Mouse (Mus musculus) MEL (cell line): ENCODE measurements around the gene Tsc22d1. TPM values are rescaled to one million over a fixed set of nuclear protein-coding genes. Genes with fewer than 3 reads are reported as not detected.

Source experiments
- DNase-seq: peaks from one replicate; pipeline ENCODE4 v3.0.0; 2011; ENCODE audit warnings: low read depth, low spot score
- H3K27ac ChIP-seq: 2 replicates; pipeline ENCODE4 v1.5.1; 2012; ENCODE audit warnings: low read depth, mild to moderate bottlenecking, control low read depth, low read length, moderate library complexity; ENCODE audit not compliant: control insufficient read depth
- H3K27me3 ChIP-seq, 2 experiments: fragments of 150-350 bp in 1 of 2; sonication (generic) in 1 of 2; 2 replicates each; pipeline ENCODE4 v1.6.1; 2012; ENCODE audit warnings: low read length in 2 of 2, mild to moderate bottlenecking in 2 of 2, improper control_type of control experiment in 1 of 2, moderate library complexity in 1 of 2; ENCODE audit not compliant: insufficient read depth in 2 of 2, control insufficient read depth in 1 of 2
- H3K36me3 ChIP-seq, 2 experiments: 2 replicates each; pipeline ENCODE4 v1.6.1; 2012 to 2014; ENCODE audit warnings: low read length in 2 of 2, improper control_type of control experiment in 1 of 2, inconsistent platforms in 1 of 2, mild to moderate bottlenecking in 1 of 2; ENCODE audit not compliant: insufficient read depth in 2 of 2, control insufficient read depth in 1 of 2
- H3K4me1 ChIP-seq, 2 experiments: fragments of 150-350 bp in 1 of 2; sonication (generic) in 1 of 2; 2 replicates each; pipeline ENCODE4 v1.6.1; 2012; ENCODE audit warnings: low read length in 2 of 2, improper control_type of control experiment in 1 of 2, mild to moderate bottlenecking in 1 of 2; ENCODE audit not compliant: insufficient read depth in 2 of 2, control insufficient read depth in 1 of 2
- H3K4me3 ChIP-seq, 2 experiments: fragments of 150-350 bp in 1 of 2; sonication (generic) in 1 of 2; 2 replicates each; pipeline ENCODE4 v1.5.1; 2012; ENCODE audit warnings: low read depth in 2 of 2, low read length in 2 of 2, mild to moderate bottlenecking in 2 of 2, moderate library complexity in 2 of 2, control low read depth in 1 of 2, improper control_type of control experiment in 1 of 2; ENCODE audit not compliant: control insufficient read depth in 1 of 2, insufficient read depth in 1 of 2
- H3K79me2 ChIP-seq: 2 replicates; pipeline ENCODE4 v1.6.1; 2012; ENCODE audit warnings: mild to moderate bottlenecking, low read length, moderate library complexity; ENCODE audit not compliant: control insufficient read depth, poor library complexity, insufficient read depth
- H3K9ac ChIP-seq: 2 replicates; pipeline ENCODE4 v1.6.1; 2012; ENCODE audit warnings: low read depth, mild to moderate bottlenecking, control low read depth, low read length, moderate library complexity; ENCODE audit not compliant: control insufficient read depth, poor library complexity, severe bottlenecking
- H3K9me3 ChIP-seq: fragments of 150-350 bp; sonication (generic); replicated peaks from 2 replicates; pipeline ENCODE4 v1.6.1; 2012; ENCODE audit warnings: mild to moderate bottlenecking, low read length, improper control_type of control experiment, moderate library complexity; ENCODE audit not compliant: insufficient read depth
- BHLHE40 ChIP-seq: IDR thresholded peaks from 2 replicates; pipeline ENCODE4 v1.6.1; 2012; ENCODE audit warnings: low read depth, mild to moderate bottlenecking, inconsistent platforms, low read length, improper control_type of control experiment, borderline replicate concordance
- CHD1 ChIP-seq: IDR thresholded peaks from 2 replicates; pipeline ENCODE4 v1.6.1; 2012; ENCODE audit warnings: low read depth, mild to moderate bottlenecking, inconsistent platforms, low read length, improper control_type of control experiment
- CHD2 ChIP-seq: IDR thresholded peaks from 2 replicates; pipeline ENCODE4 v1.6.1; 2011; ENCODE audit warnings: low read length, improper control_type of control experiment
- E2F4 ChIP-seq: IDR thresholded peaks from 2 replicates; pipeline ENCODE4 v1.6.1; 2011; ENCODE audit warnings: low read depth, low read length, improper control_type of control experiment, borderline replicate concordance
- ELF1 ChIP-seq: IDR thresholded peaks from 2 replicates; pipeline ENCODE4 v1.6.1; 2014; ENCODE audit warnings: low read depth, mild to moderate bottlenecking, inconsistent platforms, low read length, improper control_type of control experiment, moderate library complexity
- EP300 ChIP-seq, 2 experiments: IDR thresholded peaks; 2 replicates each; pipeline ENCODE4 v1.6.1; 2011; ENCODE audit warnings: improper control_type of control experiment in 2 of 2, low read length in 2 of 2, low read depth in 1 of 2, mild to moderate bottlenecking in 1 of 2
- ETS1 ChIP-seq: IDR thresholded peaks from 2 replicates; pipeline ENCODE4 v1.6.1; 2012; ENCODE audit warnings: low read depth, mild to moderate bottlenecking, inconsistent platforms, low read length, improper control_type of control experiment, moderate library complexity
- GABPA ChIP-seq: IDR thresholded peaks from 2 replicates; pipeline ENCODE4 v1.6.1; 2012; ENCODE audit warnings: low read depth, mild to moderate bottlenecking, inconsistent platforms, low read length, improper control_type of control experiment, moderate library complexity
- GATA1 ChIP-seq: IDR thresholded peaks from 2 replicates; pipeline ENCODE4 v1.6.1; 2011; ENCODE audit warnings: low read depth, low read length, improper control_type of control experiment
- KAT2A ChIP-seq: conservative IDR thresholded peaks from 2 replicates; pipeline ENCODE4 v1.6.1; 2012; ENCODE audit warnings: low read depth, low read length, improper control_type of control experiment, inconsistent platforms
- MAFK ChIP-seq: IDR thresholded peaks from 2 replicates; pipeline ENCODE4 v1.6.1; 2011; ENCODE audit warnings: low read depth, mild to moderate bottlenecking, low read length, improper control_type of control experiment, borderline replicate concordance
- MAZ ChIP-seq: IDR thresholded peaks from 2 replicates; pipeline ENCODE4 v1.6.1; 2012; ENCODE audit warnings: low read depth, mild to moderate bottlenecking, inconsistent platforms, low read length, improper control_type of control experiment
- MXI1 ChIP-seq: IDR thresholded peaks from 2 replicates; pipeline ENCODE4 v1.6.1; 2011; ENCODE audit warnings: mild to moderate bottlenecking, low read depth, low read length, improper control_type of control experiment
- MYB ChIP-seq: IDR thresholded peaks from 2 replicates; pipeline ENCODE4 v1.6.1; 2011; ENCODE audit warnings: mild to moderate bottlenecking, low read depth, low read length, improper control_type of control experiment
- MYC ChIP-seq: IDR thresholded peaks from 2 replicates; pipeline ENCODE4 v1.6.1; 2011; ENCODE audit warnings: low read depth, mild to moderate bottlenecking, low read length, improper control_type of control experiment, moderate library complexity
- NELFE ChIP-seq: IDR thresholded peaks from 2 replicates; pipeline ENCODE4 v1.6.1; 2011; ENCODE audit warnings: low read depth, low read length, improper control_type of control experiment
- POLR2A ChIP-seq, 2 experiments: IDR thresholded peaks; 2 replicates each; pipeline ENCODE4 v1.6.1; 2011 to 2012; ENCODE audit warnings: low read length in 2 of 2, mild to moderate bottlenecking in 2 of 2, control low read depth in 1 of 2, improper control_type of control experiment in 1 of 2, low read depth in 1 of 2, moderate library complexity in 1 of 2; ENCODE audit not compliant: control insufficient read depth in 1 of 2, insufficient read depth in 1 of 2, poor library complexity in 1 of 2
- POLR2AphosphoS5 ChIP-seq: IDR thresholded peaks from 2 replicates; pipeline ENCODE4 v1.6.1; 2012; ENCODE audit warnings: low read depth, borderline replicate concordance, mild to moderate bottlenecking, inconsistent platforms, low read length, moderate library complexity, mixed read lengths
- RAD21 ChIP-seq: IDR thresholded peaks from 2 replicates; pipeline ENCODE4 v1.6.1; 2011; ENCODE audit warnings: mild to moderate bottlenecking, low read depth, low read length, improper control_type of control experiment
- RCOR1 ChIP-seq: IDR thresholded peaks from 2 replicates; pipeline ENCODE4 v1.6.1; 2012; ENCODE audit warnings: low read depth, mild to moderate bottlenecking, inconsistent platforms, low read length, improper control_type of control experiment
- SIN3A ChIP-seq: IDR thresholded peaks from 2 replicates; pipeline ENCODE4 v1.6.1; 2012; ENCODE audit warnings: low read length, improper control_type of control experiment, inconsistent platforms
- TBP ChIP-seq: IDR thresholded peaks from 2 replicates; pipeline ENCODE4 v1.8.0; 2011; ENCODE audit warnings: low read depth, low read length, improper control_type of control experiment
- UBTF ChIP-seq: IDR thresholded peaks from 2 replicates; pipeline ENCODE4 v1.6.1; 2012; ENCODE audit warnings: low read depth, mild to moderate bottlenecking, inconsistent platforms, low read length, improper control_type of control experiment, moderate library complexity, borderline replicate concordance; ENCODE audit not compliant: insufficient read depth
- USF1 ChIP-seq: IDR thresholded peaks from 2 replicates; pipeline ENCODE4 v1.6.1; 2014; ENCODE audit warnings: low read depth, mild to moderate bottlenecking, inconsistent platforms, low read length, improper control_type of control experiment, moderate library complexity
- USF2 ChIP-seq, 2 experiments: IDR thresholded peaks; 2 replicates each; pipeline ENCODE4 v1.6.1; 2011 to 2012; ENCODE audit warnings: improper control_type of control experiment in 2 of 2, low read length in 2 of 2, borderline replicate concordance in 1 of 2, inconsistent platforms in 1 of 2, low read depth in 1 of 2, mild to moderate bottlenecking in 1 of 2; ENCODE audit not compliant: insufficient read depth in 1 of 2
- ZKSCAN1 ChIP-seq: IDR thresholded peaks from 2 replicates; pipeline ENCODE4 v1.6.1; 2012; ENCODE audit warnings: low read depth, mild to moderate bottlenecking, inconsistent platforms, low read length, improper control_type of control experiment, moderate library complexity
- ZMIZ1 ChIP-seq: IDR thresholded peaks from 2 replicates; pipeline ENCODE4 v1.6.1; 2012; ENCODE audit warnings: low read depth, mild to moderate bottlenecking, inconsistent platforms, low read length, improper control_type of control experiment, moderate library complexity
- ZNF384 ChIP-seq: IDR thresholded peaks from 2 replicates; pipeline ENCODE4 v1.6.1; 2012; ENCODE audit warnings: low read depth, mild to moderate bottlenecking, inconsistent platforms, low read length, improper control_type of control experiment
- polyA plus RNA-seq, 2 experiments: library from polyadenylated mRNA; stranded (reverse) in 1 of 2; unstranded in 1 of 2; fragments of >175 nt in 1 of 2; fragments of >200 nt in 1 of 2; gene quantifications; 2 replicates each; pipeline versions ENCODE4 v1.2.1 to v1.2.4; 2012; ENCODE audit warnings: low replicate concordance in 2 of 2, low read depth in 1 of 2; ENCODE audit not compliant: insufficient read length in 2 of 2, insufficient read depth in 1 of 2, missing spikeins in 1 of 2
- total RNA-seq: library from RNA; depleted of rRNA; stranded (reverse); fragments of 300-350 nt; gene quantifications from 2 replicates; pipeline ENCODE4 v1.2.3, GENCODE M21; 2012

Tsc22d1 gene
- total and polyA plus RNA-seq, 3 experiments: 7.6 to 15.9 TPM; not detected in 1

DNA sequence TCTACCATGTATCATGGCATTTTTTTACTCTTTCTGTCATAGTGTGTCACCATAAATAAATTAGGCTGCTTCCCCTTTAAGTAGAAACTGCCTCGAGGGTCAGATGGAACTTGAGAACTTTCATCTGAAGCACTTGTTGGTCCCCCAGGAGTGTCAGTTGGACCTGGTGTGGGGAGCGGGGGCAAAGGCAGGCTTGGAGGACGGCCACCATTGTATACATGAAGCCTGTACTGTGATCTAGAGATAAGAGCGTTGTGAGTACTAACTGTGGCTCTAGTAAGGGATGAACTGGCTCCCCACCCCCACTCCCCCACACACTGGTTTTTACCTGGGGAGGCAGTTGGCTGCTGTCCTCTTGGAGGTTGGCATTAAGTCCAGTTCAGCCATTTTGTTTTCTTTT, 62.0 kb downstream of the Tsc22d1 start:
- no peaks in the 10 kb centered on the region for H3K79me2 ChIP-seq
- H3K9ac ChIP-seq: peak overlapping the region; percentile 28; the same call in 1 of the 2 replicates
- no peaks in the 10 kb centered on the region for H3K27me3 ChIP-seq
- no peak overlapping the region; the same call in 1 of the 2 replicates for H3K27ac ChIP-seq
- TF ChIP-seq ZMIZ1 (no peak), POLR2AphosphoS5 (no peak), MAFK (no peak), RCOR1 (no peak), POLR2A (IDR thresholded peaks at IDR 0.05; ENCODE audit: control insufficient read depth in 1 of 2, insufficient read depth in 1 of 2, low read depth in 1 of 2, low read length in 2 of 2, poor library complexity in 1 of 2) (no peak), TBP (no peak), MYC (no peak), BHLHE40 (no peak), ZKSCAN1 (no peak), UBTF (no peak), NELFE (no peak), E2F4 (no peak), ELF1 (no peak), CHD2 (no peak), MXI1 (no peak), GATA1 (no peak), EP300 (IDR thresholded peaks at IDR 0.05; ENCODE audit: low read depth in 1 of 2, low read length in 2 of 2) (no peak)
- peak overlapping the region in 1 of 2 experiments; percentile 15; a peak in 1 of 4 replicates for H3K4me3 ChIP-seq
- H3K36me3 ChIP-seq: peaks cover 0 to 19% of the 10 kb centered on the region in 2 experiments; a peak in 2 of 4 replicates
- H3K9me3 ChIP-seq: no peaks in the 10 kb centered on the region
- DNase-seq: peak; percentile 33
- peaks cover 5 to 10% of the 10 kb centered on the region in 2 experiments for H3K4me1 ChIP-seq

- peaks cover 5 to 10% of the 10 kb centered on the region in 2 experiments for H3K4me1 ChIP-seq
- H3K36me3 ChIP-seq: peaks cover 0 to 19% of the 10 kb centered on the region in 2 experiments; a peak in 2 of 4 replicates
- no peak overlapping the region for H3K4me3 ChIP-seq
- no peak overlapping the region for H3K9ac ChIP-seq
- H3K9me3 ChIP-seq: no peaks in the 10 kb centered on the region
- no peak for DNase-seq
- H3K79me2 ChIP-seq: no peaks in the 10 kb centered on the region
- no peaks in the 10 kb centered on the region; a peak in 1 of 4 replicates for H3K27me3 ChIP-seq
- no peak overlapping the region for H3K27ac ChIP-seq
- TF ChIP-seq RCOR1 (no peak), MAFK (no peak), UBTF (no peak), MYB (no peak), GABPA (no peak), CHD1 (no peak), RAD21 (no peak), SIN3A (no peak), ELF1 (no peak), ZNF384 (no peak), TBP (no peak), USF1 (no peak), MAZ (no peak), KAT2A (no peak), ZMIZ1 (no peak), ETS1 (no peak), USF2 (IDR thresholded peaks at IDR 0.05; ENCODE audit: borderline replicate concordance in 1 of 2, insufficient read depth in 1 of 2, low read depth in 1 of 2, low read length in 2 of 2) (no peak), EP300 (IDR thresholded peaks at IDR 0.05; ENCODE audit: low read depth in 1 of 2, low read length in 2 of 2) (no peak)
- TF ChIP-seq, all 39 proteins: peak for 0
Measured at GRCm38 (mm10) chr14:76478076-76478475, 63.3 kb downstream of the Tsc22d1 start.
